Mouse (Mus musculus) neural tube, postnatal 0 days (tissue): ENCODE results near the gene Trim65. TPM values are rescaled to one million over a fixed set of nuclear protein-coding genes. Genes with fewer than 3 reads are reported as not detected.

Source experiments
- polyA plus RNA-seq: library from polyadenylated mRNA; unstranded; fragments of >200 nt; fragmentation: Nextera tagmentation; extraction: Ambion mirVana; gene quantifications from 2 replicates; pipeline ENCODE4 v1.2.1, GENCODE M21; 2015

Gene Trim65
- polyA plus RNA-seq: 3.1 and 3.7 TPM in 2 replicates

DNA sequence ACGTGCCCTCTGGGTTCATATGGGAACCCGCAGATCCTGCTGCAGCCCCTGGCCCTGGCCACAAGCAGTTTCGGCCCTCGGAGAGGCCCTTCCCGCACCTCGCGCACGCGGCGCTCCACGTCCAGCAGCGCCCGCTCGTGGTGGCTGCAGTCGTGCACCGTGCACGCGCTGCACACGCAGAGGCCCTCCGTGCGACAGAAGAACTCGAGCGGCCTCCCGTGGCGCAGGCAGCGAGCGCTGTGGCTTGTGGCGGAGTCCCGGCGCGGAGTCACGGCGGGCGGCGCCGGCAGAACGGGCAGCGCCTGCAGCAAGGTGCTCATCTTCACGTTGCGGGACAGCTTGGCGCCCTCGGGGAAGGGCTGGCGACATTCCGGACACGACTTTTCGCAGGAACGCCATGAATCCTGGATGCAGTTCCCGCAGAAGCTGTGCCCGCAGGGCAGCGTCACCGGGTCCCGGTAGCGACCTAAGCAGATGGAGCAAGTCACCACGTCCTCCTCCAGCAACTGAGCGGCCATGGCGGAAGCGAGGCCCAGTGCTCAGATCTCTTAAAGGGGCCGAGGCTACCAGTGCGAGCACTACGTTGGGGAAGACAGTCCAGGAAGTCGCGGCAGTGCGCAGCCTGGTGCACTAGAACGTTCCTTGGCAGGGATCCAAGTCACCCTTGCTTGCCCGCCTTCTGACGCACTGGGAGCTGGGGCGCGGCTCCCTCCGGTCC, at the start of gene Trim65:
Trim65 (minus strand) TSS at position 641 of the 718 bp plus-strand sequence.

DNA sequence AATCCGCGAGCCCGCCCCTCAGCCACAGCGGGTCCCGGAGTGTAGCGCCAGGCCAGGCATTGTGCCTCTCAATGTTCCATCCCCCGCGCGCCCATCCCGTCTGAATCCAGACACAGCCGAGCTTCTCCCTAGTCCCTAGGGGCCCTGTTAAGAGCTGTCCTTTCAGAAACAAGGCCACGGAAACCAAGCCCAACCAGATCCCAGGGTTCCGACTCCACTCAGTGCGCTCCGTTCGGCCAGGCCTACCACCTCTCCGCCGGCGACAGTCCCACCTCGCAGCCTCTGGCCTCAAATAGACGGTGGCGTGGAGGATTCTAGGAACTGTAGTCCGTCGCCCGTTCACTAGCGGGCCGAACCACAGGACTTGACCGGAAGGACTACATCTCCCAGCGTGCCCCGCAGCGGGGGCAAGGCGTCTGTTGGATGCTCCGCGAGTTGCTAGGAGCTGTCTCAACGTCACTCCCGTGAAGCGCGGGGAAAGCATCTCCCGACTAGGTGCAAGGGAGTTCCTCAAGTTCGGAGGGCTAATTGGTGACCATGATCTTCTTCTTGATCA, 37.0 kb upstream of the Trim65 start, which contains the start of gene Fbf1:
Fbf1 (minus strand) TSS at position 283 of the 556 bp plus-strand sequence.

DNA sequence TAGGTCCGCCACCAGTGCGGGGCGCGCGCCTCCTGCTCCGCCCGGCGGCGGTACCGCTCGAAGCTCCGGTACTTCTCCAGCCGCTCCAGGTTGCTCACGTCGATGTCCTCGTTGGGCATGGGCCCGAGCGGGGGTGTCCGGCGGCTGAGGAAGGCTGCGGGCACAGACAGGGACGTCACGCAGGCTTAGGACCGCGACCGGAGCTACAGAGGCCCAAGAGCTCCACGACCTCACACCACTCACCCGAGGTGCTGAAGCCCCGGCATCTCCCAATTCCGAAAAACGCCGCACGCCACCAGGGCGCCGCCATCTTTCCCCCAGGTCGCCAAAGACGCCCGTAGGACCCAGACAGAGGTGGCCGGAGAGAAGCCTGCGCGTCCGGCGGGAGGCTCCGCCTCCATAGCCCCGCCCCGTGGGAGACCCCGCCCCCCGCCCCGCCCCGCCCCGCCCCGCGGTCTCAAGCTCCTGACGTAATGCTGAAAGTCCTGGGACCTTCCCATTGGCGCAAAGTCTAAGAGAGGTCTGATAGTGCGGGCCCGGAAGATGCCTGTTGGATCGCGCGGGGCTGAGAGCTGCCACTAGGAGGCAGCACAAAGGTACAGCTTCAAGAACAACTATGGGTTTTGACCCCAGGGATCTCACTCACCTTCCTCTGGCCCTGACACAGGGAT, 7.7 kb upstream of the Trim65 start, which contains the start of gene Mrpl38:
Mrpl38 (minus strand) TSS at position 401 of the 671 bp plus-strand sequence.

DNA sequence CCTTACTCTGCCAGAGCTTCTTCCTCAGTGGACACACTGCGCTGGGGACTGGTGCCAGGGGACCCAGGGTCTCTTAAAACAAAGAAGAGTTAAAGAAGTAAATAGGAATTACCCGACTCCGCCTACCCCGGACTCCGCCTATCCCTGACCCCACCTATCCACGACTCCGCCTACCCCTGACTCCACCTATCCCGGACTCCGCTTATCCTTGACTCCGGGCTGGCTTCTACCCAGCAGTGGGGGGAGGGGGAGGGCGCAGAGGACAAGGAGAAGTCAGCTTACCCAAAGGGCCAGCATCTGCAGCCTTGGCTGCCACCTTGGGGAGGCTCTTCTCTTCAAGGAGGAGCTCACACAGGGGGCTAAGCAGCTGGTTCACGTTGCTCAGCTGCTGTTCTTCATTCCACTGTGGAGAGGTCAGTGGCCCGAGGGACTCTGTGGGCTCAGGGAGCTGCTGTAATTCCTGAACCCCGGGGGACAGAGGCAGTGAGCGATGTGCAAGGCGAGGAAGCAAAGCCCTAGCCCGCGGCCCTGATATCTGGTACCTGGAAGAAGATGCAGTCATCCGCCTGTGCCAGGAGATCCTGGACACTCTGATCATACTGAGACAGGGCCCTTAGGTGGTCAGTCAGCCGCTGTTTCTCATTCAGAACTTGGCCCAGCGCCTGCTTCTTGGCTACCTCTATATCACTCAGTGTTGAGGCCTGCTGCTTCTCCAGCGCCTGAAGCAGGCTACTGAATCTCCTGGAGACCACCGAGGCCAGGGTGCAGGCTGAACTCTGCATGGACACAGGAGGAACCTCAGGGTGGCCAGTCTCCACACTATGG, 3.6 kb downstream of the Trim65 start, which contains the start of gene Trim47:
Trim47 (minus strand) TSS at position 55 of the 825 bp plus-strand sequence.

DNA sequence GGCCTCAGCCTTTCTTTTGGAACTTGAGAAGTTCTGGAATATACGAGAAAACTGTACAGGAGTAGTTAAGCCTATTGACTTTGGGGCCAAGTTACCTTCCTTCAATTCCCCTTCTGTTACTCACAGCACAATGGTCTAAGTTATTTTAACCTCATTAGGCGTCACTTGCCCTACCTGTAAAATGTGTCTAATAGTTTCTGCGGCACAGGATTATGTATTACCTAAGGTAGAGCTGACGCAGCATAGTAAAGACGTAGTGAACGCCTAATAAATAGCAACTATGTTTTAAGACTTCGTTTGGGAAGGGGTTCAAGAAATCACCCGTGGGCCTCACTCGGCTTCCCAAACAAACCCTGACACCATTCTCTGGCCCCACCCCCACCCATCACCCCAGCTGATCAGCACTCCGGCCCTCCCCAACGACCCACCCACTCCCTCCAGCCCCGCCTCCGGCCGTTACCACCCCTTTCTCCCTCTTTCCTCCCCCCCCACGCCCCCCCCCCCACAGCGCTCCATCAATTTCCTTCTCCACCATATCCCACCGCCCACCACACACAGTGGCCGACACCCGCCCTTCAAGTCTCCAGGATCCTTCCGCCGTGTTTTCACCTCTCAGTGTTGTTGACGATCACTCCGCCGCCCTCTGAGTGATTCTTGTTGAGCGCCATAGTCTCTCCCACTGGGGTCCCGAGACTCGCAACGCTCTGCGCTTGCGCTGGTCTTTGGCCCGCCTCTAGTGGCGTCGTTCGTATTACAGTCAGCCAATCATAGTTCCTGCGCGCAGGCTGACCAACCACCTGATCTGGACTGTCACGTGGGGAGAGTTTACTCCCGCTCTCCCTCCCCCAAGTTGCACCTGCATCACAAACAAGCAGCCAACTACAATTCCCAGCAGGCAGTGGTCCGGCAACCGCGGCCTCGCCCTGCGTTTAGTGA, 44.4 kb downstream of the Trim65 start, which contains the start of gene Wbp2:
Wbp2 (minus strand) TSS at position 738 of the 936 bp plus-strand sequence.

DNA sequence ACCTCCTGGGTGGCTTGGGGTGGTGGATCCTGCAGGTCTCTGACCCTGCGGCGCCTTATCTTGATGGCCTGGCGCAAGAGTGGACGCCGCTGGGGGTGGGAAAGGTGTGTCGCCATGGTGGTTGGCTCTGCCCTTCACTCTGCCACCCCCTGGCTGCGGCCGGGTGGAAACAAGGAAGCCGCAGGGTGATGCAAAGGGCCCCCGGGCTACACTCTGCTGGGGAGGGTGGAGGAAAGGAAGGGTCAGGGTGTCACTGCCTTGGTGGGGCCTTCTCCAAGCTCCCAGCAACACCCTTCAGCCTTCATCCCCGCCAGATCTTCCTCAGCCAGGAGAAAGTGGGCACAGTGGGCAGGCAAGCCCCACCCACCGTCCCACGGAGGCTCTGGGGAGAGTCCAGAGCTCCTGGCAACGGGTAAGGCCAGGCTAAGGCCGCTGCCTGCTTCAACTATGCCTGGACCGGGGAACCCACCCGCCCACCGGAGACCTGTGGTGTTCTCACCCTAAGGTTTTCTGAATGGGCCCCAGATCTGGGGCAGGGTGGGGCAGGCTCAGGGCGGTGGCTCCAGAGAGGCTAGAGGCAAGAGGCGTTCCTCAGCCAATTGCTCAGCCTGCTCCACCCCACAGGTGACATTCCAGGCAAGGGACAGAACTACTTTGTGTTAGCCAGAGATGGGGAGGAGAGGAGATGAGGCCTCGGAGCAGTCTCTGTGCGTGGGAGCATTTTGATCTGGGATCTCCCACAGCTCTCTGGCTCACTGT, 53.3 kb downstream of the Trim65 start, which contains the start of gene Unc13d:
Unc13d (minus strand) TSS at position 516 of the 759 bp plus-strand sequence.

Other genes starting within 250 kb of the Trim65 start
- 2.6 and 4.5 TPM in 2 replicates for gene Smim5, start 231.2 kb downstream of the Trim65 start, polyA plus RNA-seq
- gene Smim6, start 219.1 kb downstream of the Trim65 start, polyA plus RNA-seq: 0.24 and 0.79 TPM in 2 replicates
- 36.7 and 40.3 TPM in 2 replicates for gene Sap30bp, start 197.8 kb downstream of the Trim65 start, polyA plus RNA-seq
- 10.4 and 12.7 TPM in 2 replicates for gene Recql5, start 197.7 kb downstream of the Trim65 start, polyA plus RNA-seq
- gene Itgb4, start 156.4 kb downstream of the Trim65 start, polyA plus RNA-seq: 3.0 and 3.2 TPM in 2 replicates
- gene Galk1, start 118.4 kb downstream of the Trim65 start, polyA plus RNA-seq: 56.4 and 56.8 TPM in 2 replicates
- 1,032 and 1,124 TPM in 2 replicates for gene H3f3b, start 103.2 kb downstream of the Trim65 start, polyA plus RNA-seq
- 22.2 and 24.0 TPM in 2 replicates for gene Unk, start 100.8 kb downstream of the Trim65 start, polyA plus RNA-seq
- 1.1 and 1.3 TPM in 2 replicates for gene Unc13d, start 53.2 kb downstream of the Trim65 start, polyA plus RNA-seq
- gene Wbp2, start 44.1 kb downstream of the Trim65 start, polyA plus RNA-seq: 202 and 232 TPM in 2 replicates
- gene Trim47, start 3.9 kb downstream of the Trim65 start, polyA plus RNA-seq: 13.7 and 14.9 TPM in 2 replicates
- 79.1 and 86.5 TPM in 2 replicates for gene Mrpl38, start 7.7 kb upstream of the Trim65 start, polyA plus RNA-seq
- 25.2 and 31.7 TPM in 2 replicates for gene Fbf1, start 37.0 kb upstream of the Trim65 start, polyA plus RNA-seq
- gene Ten1, start 67.7 kb upstream of the Trim65 start, polyA plus RNA-seq: 56.7 and 57.3 TPM in 2 replicates
- gene Acox1, start 67.9 kb upstream of the Trim65 start, polyA plus RNA-seq: 63.3 and 67.6 TPM in 2 replicates
- gene Evpl, start 106.9 kb upstream of the Trim65 start, polyA plus RNA-seq: 2.0 and 2.2 TPM in 2 replicates
- gene Srp68, start 143.1 kb upstream of the Trim65 start, polyA plus RNA-seq: 51.9 and 55.5 TPM in 2 replicates
- 0.41 and 0.54 TPM in 2 replicates for gene Galr2, start 149.8 kb upstream of the Trim65 start, polyA plus RNA-seq
- 102 and 125 TPM in 2 replicates for gene Exoc7, start 176.1 kb upstream of the Trim65 start, polyA plus RNA-seq
- gene Foxj1, start 204.3 kb upstream of the Trim65 start, polyA plus RNA-seq: 12.5 and 13.7 TPM in 2 replicates